Mouse (Mus musculus): ENCODE results near the gene Ncoa1. TPM values are rescaled to one million over a fixed set of nuclear protein-coding genes. Genes with fewer than 3 reads are reported as not detected.

Gene Ncoa1
- total and polyA plus RNA-seq, 3 experiments = 4.1 to 55.7 (median 12.6) TPM

DNA sequence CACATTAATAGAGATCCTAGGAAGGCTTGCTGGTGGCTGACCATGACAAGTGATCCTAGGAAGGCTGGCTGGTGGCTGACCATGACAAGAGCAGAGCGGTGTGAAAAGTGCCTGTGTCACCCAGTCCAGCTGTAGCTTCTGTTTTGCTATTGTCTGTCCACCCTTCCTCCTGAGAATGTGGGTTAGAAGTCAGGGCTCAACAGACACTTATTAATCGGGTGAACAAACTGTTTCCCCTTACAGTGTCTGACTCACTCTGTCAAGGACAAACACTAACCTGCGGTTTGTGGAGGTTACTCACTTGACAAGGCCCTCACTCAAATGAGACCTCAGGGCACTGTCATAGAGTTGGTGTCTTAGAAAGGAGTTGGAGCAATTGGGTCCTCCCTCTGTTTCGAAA is 278.3 kb downstream of the Ncoa1 start:
- no peaks in the 10 kb centered on the region for H3K9me3 ChIP-seq (replicated peaks)
- DNase-seq (ENCODE audit: low spot score) = no peak
- ATAC-seq (ENCODE audit: extremely low read depth, insufficient number of reproducible peaks, low FRiP score, poor library complexity, severe bottlenecking) = no peak
- H3K36me3 ChIP-seq (replicated peaks) = no peaks in the 10 kb centered on the region
- peaks cover 3% of the 10 kb centered on the region; the same call in 1 of the 2 replicates for H3K27me3 ChIP-seq (ENCODE audit: insufficient read depth, low read length)
- no peaks in the 10 kb centered on the region for H3K4me1 ChIP-seq (ENCODE audit: insufficient read depth, low read depth, low read length)
- TF ChIP-seq GATA2 (IDR thresholded peaks at IDR 0.05; ENCODE audit: borderline replicate concordance, low read depth, low read length) = no peak
- no peak for TF ChIP-seq TAL1 (conservative IDR thresholded peaks at IDR 0.05; ENCODE audit: low read depth, low read length)
- TF ChIP-seq CTCF (IDR thresholded peaks at IDR 0.05; ENCODE audit: low read depth, low read length) = no peak
- TF ChIP-seq POLR2AphosphoS5 (IDR thresholded peaks at IDR 0.05; ENCODE audit: insufficient replicate concordance, low read depth, low read length) = no peak
- no peak for TF ChIP-seq GATA1 (IDR thresholded peaks at IDR 0.05; ENCODE audit: borderline replicate concordance, low read length)
- H3K4me3 ChIP-seq (ENCODE audit: low read depth, low read length) = no peak overlapping the region

Other genes with a start within 250 kb of the Ncoa1 start
- 0.97 and 2.3 TPM in 2 replicates for gene Ptrhd1, start 243.2 kb downstream of the Ncoa1 start, total RNA-seq (2014; fragmentation: Nextera tagmentation)
- 3.7 and 5.9 TPM in 2 replicates for gene Ptrhd1, start 243.2 kb downstream of the Ncoa1 start, total RNA-seq (2017)
- 1.8 and 2.1 TPM in 2 replicates for gene Ptrhd1, start 243.2 kb downstream of the Ncoa1 start, polyA plus RNA-seq (2012)
- 30.8 and 39.1 TPM in 2 replicates for gene Cenpo, start 242.9 kb downstream of the Ncoa1 start, total RNA-seq (2014; fragmentation: Nextera tagmentation)
- gene Cenpo, start 242.9 kb downstream of the Ncoa1 start, total RNA-seq (2017) = 40.6 and 48.6 TPM in 2 replicates
- 3.2 and 3.5 TPM in 2 replicates for gene Cenpo, start 242.9 kb downstream of the Ncoa1 start, polyA plus RNA-seq (2012)
- gene Itsn2, start 115.5 kb upstream of the Ncoa1 start, total RNA-seq (2014; fragmentation: Nextera tagmentation) = 117 and 137 TPM in 2 replicates
- gene Itsn2, start 115.5 kb upstream of the Ncoa1 start, total RNA-seq (2017) = 149 and 168 TPM in 2 replicates
- gene Itsn2, start 115.5 kb upstream of the Ncoa1 start, polyA plus RNA-seq (2012) = 10.2 and 17.6 TPM in 2 replicates
- 89.8 TPM in 1 of 2 replicates, not detected in the other for gene Gm3625, start 115.7 kb upstream of the Ncoa1 start, total RNA-seq (2014; fragmentation: Nextera tagmentation)
- not detected in 2 replicates for gene Gm3625, start 115.7 kb upstream of the Ncoa1 start, total RNA-seq (2017)
- gene Gm3625, start 115.7 kb upstream of the Ncoa1 start, polyA plus RNA-seq (2012) = not detected in 2 replicates

Data from G1E (cell line).